Mouse (Mus musculus): ENCODE measurements around the gene Cotl1. TPM values are rescaled to one million over a fixed set of nuclear protein-coding genes. Genes with fewer than 3 reads are reported as not detected.

The Cotl1 gene
- polyA plus RNA-seq, 1 experiment, result 123 TPM

- no peak for DNase-seq (ENCODE audit: low spot score)
These were observed 22.9 kb downstream of the Cotl1 start for GRCm38 (mm10) chr8:119817446-119817845.

- peak; percentile 37 for DNase-seq (ENCODE audit: low spot score)
These were observed 24.1 kb downstream of the Cotl1 start for GRCm38 (mm10) chr8:119816219-119816618.

GRCm38 (mm10) chr8:119812650-119813431 is 27.5 kb downstream of the Cotl1 start:
- DNase-seq (ENCODE audit: low spot score), result no peak

GRCm38 (mm10) chr8:119811925-119812324 is 28.4 kb downstream of the Cotl1 start:
- no peak for DNase-seq (ENCODE audit: low spot score)

- DNase-seq (ENCODE audit: low spot score), result no peak
These were observed 29.3 kb downstream of the Cotl1 start for GRCm38 (mm10) chr8:119810953-119811499.

GRCm38 (mm10) chr8:119810127-119810868 is 30.0 kb downstream of the Cotl1 start:
- no peak for DNase-seq (ENCODE audit: low spot score)

- no peak for DNase-seq (ENCODE audit: low spot score)
These were observed 30.7 kb downstream of the Cotl1 start for GRCm38 (mm10) chr8:119809620-119810019.

GRCm38 (mm10) chr8:119807687-119808086 is 32.7 kb downstream of the Cotl1 start:
- no peak for DNase-seq (ENCODE audit: low spot score)

GRCm38 (mm10) chr8:119806422-119807263 is 33.7 kb downstream of the Cotl1 start:
- no peak for DNase-seq (ENCODE audit: low spot score)

GRCm38 (mm10) chr8:119805275-119805674 is 35.1 kb downstream of the Cotl1 start:
- no peak for DNase-seq (ENCODE audit: low spot score)

GRCm38 (mm10) chr8:119802592-119802991 is 37.8 kb downstream of the Cotl1 start:
- DNase-seq (ENCODE audit: low spot score), result no peak

- no peak for DNase-seq (ENCODE audit: low spot score)
These were observed 39.2 kb downstream of the Cotl1 start for GRCm38 (mm10) chr8:119801168-119801567.

- no peak for DNase-seq (ENCODE audit: low spot score)
These were observed 41.4 kb downstream of the Cotl1 start for GRCm38 (mm10) chr8:119798965-119799264.

- no peak for DNase-seq (ENCODE audit: low spot score)
These were observed 42.0 kb downstream of the Cotl1 start for GRCm38 (mm10) chr8:119798170-119798964.

GRCm38 (mm10) chr8:119795651-119796050 is 44.7 kb downstream of the Cotl1 start:
- DNase-seq (ENCODE audit: low spot score), result no peak

GRCm38 (mm10) chr8:119794689-119795088 is 45.7 kb downstream of the Cotl1 start:
- no peak for DNase-seq (ENCODE audit: low spot score)

- no peak for DNase-seq (ENCODE audit: low spot score)
These were observed 48.3 kb downstream of the Cotl1 start for GRCm38 (mm10) chr8:119791804-119792704.

- no peak for DNase-seq (ENCODE audit: low spot score)
These were observed 50.8 kb downstream of the Cotl1 start for GRCm38 (mm10) chr8:119789581-119789980.

GRCm38 (mm10) chr8:119788607-119789381 is 51.5 kb downstream of the Cotl1 start:
- DNase-seq (ENCODE audit: low spot score), result no peak

Measured in urinary bladder, adult 2 months (tissue).